Mouse (Mus musculus) lung, adult 2 months (tissue): ENCODE data around the gene Robo1.

ENCODE experiments used
- CTCF ChIP-seq: fragments of 200-500 bp; IDR thresholded peaks from 2 replicates; pipeline ENCODE4 v1.5.1; 2011; ENCODE audit warnings: mild to moderate bottlenecking, low read length, control low read depth; ENCODE audit not compliant: insufficient read depth
- POLR2A ChIP-seq: fragments of 200-500 bp; IDR thresholded peaks from 2 replicates; pipeline ENCODE4 v1.6.1; 2011; ENCODE audit warnings: low read depth, mild to moderate bottlenecking, control low read depth, low read length, borderline replicate concordance; ENCODE audit errors: extremely low read depth

DNA sequence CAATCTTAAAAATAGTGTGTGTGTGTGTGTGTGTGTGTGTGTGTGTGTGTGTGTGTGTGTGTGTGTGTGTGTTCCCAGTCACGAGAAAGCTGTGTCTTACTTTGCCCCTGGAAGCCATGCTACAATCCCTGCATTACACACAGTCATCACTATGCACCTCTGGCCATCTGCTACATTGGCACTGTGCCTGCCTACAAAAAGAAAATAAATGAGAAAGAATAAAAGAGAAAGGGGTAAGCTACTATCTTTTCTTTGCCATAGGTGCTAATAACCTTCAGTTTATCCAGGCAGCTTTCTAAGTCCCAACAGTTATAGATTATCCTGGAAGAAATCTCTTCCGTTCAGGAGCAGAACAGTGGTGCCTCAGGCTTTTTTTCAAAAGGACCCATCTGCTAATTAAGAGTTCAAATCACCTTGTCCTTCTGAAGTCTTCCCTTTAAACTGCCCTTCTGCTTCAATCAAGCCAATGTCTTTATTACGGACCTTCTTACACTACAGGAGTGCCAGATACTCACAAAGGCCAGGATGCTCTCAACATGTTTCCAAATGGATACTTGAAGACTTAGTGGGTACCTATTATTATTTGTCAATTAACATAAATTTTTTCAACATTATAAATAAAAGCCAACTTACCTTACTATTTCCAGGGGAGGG, 277.2 kb downstream of the Robo1 start:
- TF ChIP-seq CTCF (no peak), POLR2A (no peak)
